Mouse (Mus musculus) midbrain, embryonic 16.5 days (tissue): ENCODE results near the gene Ypel5. TPM values are rescaled to one million over a fixed set of nuclear protein-coding genes. Genes with fewer than 3 reads are reported as not detected.

Experiments
- ATAC-seq: fragments of 200-750 bp; cut with Nextera tagmentation; 2 replicates; pipeline ENCODE4 v1.8.0; 2017; ENCODE audit warnings: moderate TSS enrichment
- H3K27ac ChIP-seq: fragments of 300-500 bp; sonication (generic); 2 replicates; pipeline ENCODE4 v1.5.1; 2014; ENCODE audit warnings: mild to moderate bottlenecking, low read length, mixed read lengths
- H3K27me3 ChIP-seq: fragments of 300-500 bp; sonication (generic); 2 replicates; pipeline ENCODE4 v1.6.1; 2014; ENCODE audit warnings: low read depth, low read length, mixed read lengths; ENCODE audit not compliant: control insufficient read depth, insufficient read depth
- H3K36me3 ChIP-seq: fragments of 300-500 bp; sonication (generic); 2 replicates; pipeline ENCODE4 v1.6.1; 2014; ENCODE audit warnings: mild to moderate bottlenecking, low read length, moderate library complexity, mixed read lengths; ENCODE audit not compliant: control insufficient read depth, insufficient read depth
- H3K4me1 ChIP-seq: fragments of 300-500 bp; sonication (generic); 2 replicates; pipeline ENCODE4 v1.6.1; 2014; ENCODE audit warnings: mild to moderate bottlenecking, low read length, mixed read lengths; ENCODE audit not compliant: control insufficient read depth, insufficient read depth
- H3K4me2 ChIP-seq: fragments of 300-500 bp; sonication (generic); 2 replicates; pipeline ENCODE4 v1.6.1; 2014; ENCODE audit warnings: mild to moderate bottlenecking, low read length, mixed read lengths
- H3K4me3 ChIP-seq: fragments of 300-500 bp; sonication (generic); 2 replicates; pipeline ENCODE4 v1.5.1; 2014; ENCODE audit warnings: low read depth, mild to moderate bottlenecking, low read length, moderate library complexity, mixed read lengths
- H3K9ac ChIP-seq: fragments of 300-500 bp; sonication (generic); 2 replicates; pipeline ENCODE4 v1.6.1; 2014; ENCODE audit warnings: low read depth, low read length, mixed read lengths
- H3K9me3 ChIP-seq: fragments of 300-500 bp; sonication (generic); replicated peaks from 2 replicates; pipeline ENCODE4 v1.6.1; 2014; ENCODE audit warnings: mild to moderate bottlenecking, low read length, mixed read lengths; ENCODE audit not compliant: control insufficient read depth, poor library complexity, severe bottlenecking
- whole genome bisulfite sequencing: fragments of 180-500 bp; shearing (Covaris S2); extraction: QIAGEN DNeasy Blood & Tissue Kit; methylation state at CpG from one replicate; pipeline ENCODE4 v1.1.7; 2014; 5-methylcytosine and 5-hydroxymethylcytosine counted together
- polyA plus RNA-seq: library from polyadenylated mRNA; unstranded; fragments of >200 nt; fragmentation: Nextera tagmentation; extraction: Ambion mirVana; gene quantifications from 2 replicates; pipeline ENCODE4 v1.2.1, GENCODE M21; 2015

The Ypel5 gene
- polyA plus RNA-seq, 1 experiment from 2014 or later, result 116 TPM

GRCm38 (mm10) chr17:72891556-72891955, 55.3 kb downstream of the Ypel5 start:
- Histone ChIP-seq H3K4me2 (no peak overlapping the region), H3K9me3 (no peaks in the 10 kb centered on the region), H3K27me3 (no peaks in the 10 kb centered on the region; the same call in 1 of the 2 replicates), H3K9ac (no peak overlapping the region), H3K36me3 (no peaks in the 10 kb centered on the region), H3K27ac (no peak overlapping the region), H3K4me1 (peaks cover 10% of the 10 kb centered on the region), H3K4me3 (no peak overlapping the region)
- 87% methylated on average over 6 of the region's 6 CpGs for WGBS
- no peak for ATAC-seq

- Histone ChIP-seq H3K4me1 (peaks cover under 1% of the 10 kb centered on the region; the same call in 1 of the 2 replicates), H3K9ac (no peak overlapping the region), H3K9me3 (no peaks in the 10 kb centered on the region), H3K27me3 (no peaks in the 10 kb centered on the region), H3K4me2 (no peak overlapping the region), H3K36me3 (no peaks in the 10 kb centered on the region), H3K27ac (no peak overlapping the region), H3K4me3 (no peak overlapping the region)
- ATAC-seq, result no peak
- 86% methylated on average over 3 of the region's 3 CpGs for WGBS
Measured at GRCm38 (mm10) chr17:72895506-72895905, 59.3 kb downstream of the Ypel5 start.

GRCm38 (mm10) chr17:72897076-72897475, 60.8 kb downstream of the Ypel5 start:
- WGBS, result 91% methylated on average over 7 of the region's 7 CpGs
- Histone ChIP-seq H3K4me2 (no peak overlapping the region), H3K9me3 (no peaks in the 10 kb centered on the region), H3K4me1 (no peaks in the 10 kb centered on the region), H3K4me3 (no peak overlapping the region), H3K27ac (no peak overlapping the region), H3K36me3 (no peaks in the 10 kb centered on the region), H3K27me3 (no peaks in the 10 kb centered on the region), H3K9ac (no peak overlapping the region)
- ATAC-seq, result no peak

- Histone ChIP-seq H3K9me3 (no peaks in the 10 kb centered on the region), H3K9ac (no peak overlapping the region), H3K4me3 (no peak overlapping the region), H3K4me2 (no peak overlapping the region), H3K27ac (no peak overlapping the region), H3K4me1 (no peaks in the 10 kb centered on the region), H3K36me3 (no peaks in the 10 kb centered on the region), H3K27me3 (no peaks in the 10 kb centered on the region)
- WGBS, result 90% methylated on average over 5 of the region's 5 CpGs
- no peak for ATAC-seq
Measured at GRCm38 (mm10) chr17:72897961-72898360, 61.7 kb downstream of the Ypel5 start.

DNA sequence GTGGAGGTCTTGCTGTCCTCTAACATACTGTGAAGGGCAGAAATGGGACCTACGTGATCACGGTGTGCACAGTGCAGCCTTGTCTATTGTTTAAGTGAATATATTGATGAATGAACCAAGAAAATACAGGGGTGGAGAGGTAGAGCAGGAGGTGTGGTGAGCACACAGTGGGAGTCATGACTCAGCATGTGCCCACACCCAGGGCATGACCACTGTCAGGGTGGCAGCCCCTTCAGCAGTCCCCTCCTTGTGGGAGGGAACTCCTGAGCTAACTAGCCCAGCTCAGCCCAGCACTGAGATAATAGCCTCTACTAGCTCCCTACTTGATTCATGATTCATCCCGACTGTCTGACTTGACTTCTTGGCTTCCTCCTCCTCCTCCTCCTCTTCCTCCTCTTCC, 62.5 kb downstream of the Ypel5 start:
- Histone ChIP-seq H3K9me3 (no peaks in the 10 kb centered on the region), H3K27me3 (no peaks in the 10 kb centered on the region), H3K9ac (no peak overlapping the region), H3K4me1 (no peaks in the 10 kb centered on the region), H3K36me3 (no peaks in the 10 kb centered on the region), H3K27ac (no peak overlapping the region), H3K4me2 (no peak overlapping the region), H3K4me3 (no peak overlapping the region)
- 0 out of 2 replicates have a peak, but pooled peaks have one; percentile 21 for ATAC-seq
- WGBS, result 61% methylated on average over 3 of the region's 3 CpGs

Other genes starting within 250 kb of the Ypel5 start
- 7.6 and 7.8 TPM in 2 replicates for gene Alk, start 231.8 kb upstream of the Ypel5 start, polyA plus RNA-seq
- gene Lbh, start 81.9 kb downstream of the Ypel5 start, polyA plus RNA-seq, result 4.0 and 5.5 TPM in 2 replicates